Mouse (Mus musculus): ENCODE measurements at regions not wholly inside any gene's neighbourhood (a gene's known extent, or its start where the extent isn't known, plus 50 kb on each side); places are given as distances from the start of the nearest gene placed in this dataset.
A peak's percentile ranks its signal among the peaks of the same experiment; 100 is the strongest.

GRCm38 (mm10) chr6:117105182-117105589 is 63.1 kb upstream of the Cxcl12 start:
- no peak overlapping the region for H3K27ac ChIP-seq (ENCODE audit: low read depth, low read length)
- H3K27me3 ChIP-seq (ENCODE audit: control insufficient read depth, insufficient read depth, low read length): no peaks in the 10 kb centered on the region
- no peak overlapping the region for H3K9ac ChIP-seq (replicated peaks; ENCODE audit: low read depth, low read length)
- H3K4me2 ChIP-seq (ENCODE audit: low read depth, low read length): no peak overlapping the region
- H3K4me3 ChIP-seq (ENCODE audit: low read depth, low read length): no peak overlapping the region
- H3K9me3 ChIP-seq (ENCODE audit: control insufficient read depth, low read length): no peaks in the 10 kb centered on the region
- ATAC-seq (ENCODE audit: low read depth): peak; percentile 81
- 40% methylated on average over 6 of the region's 6 CpGs for WGBS
- no peaks in the 10 kb centered on the region for H3K36me3 ChIP-seq (ENCODE audit: control insufficient read depth, insufficient read depth, low read length)
- 0 out of 2 replicates have a peak, but pooled peaks cover 4% of the 10 kb centered on the region for H3K4me1 ChIP-seq (ENCODE audit: control insufficient read depth, insufficient read depth, low read length)

- WGBS: 67% methylated on average over 3 of the region's 3 CpGs
- no peak for ATAC-seq (ENCODE audit: low read depth)
- H3K4me3 ChIP-seq (ENCODE audit: low read depth, low read length): no peak overlapping the region
Measured at GRCm38 (mm10) chr6:117110291-117110690, 58.0 kb upstream of the Cxcl12 start.

DNA sequence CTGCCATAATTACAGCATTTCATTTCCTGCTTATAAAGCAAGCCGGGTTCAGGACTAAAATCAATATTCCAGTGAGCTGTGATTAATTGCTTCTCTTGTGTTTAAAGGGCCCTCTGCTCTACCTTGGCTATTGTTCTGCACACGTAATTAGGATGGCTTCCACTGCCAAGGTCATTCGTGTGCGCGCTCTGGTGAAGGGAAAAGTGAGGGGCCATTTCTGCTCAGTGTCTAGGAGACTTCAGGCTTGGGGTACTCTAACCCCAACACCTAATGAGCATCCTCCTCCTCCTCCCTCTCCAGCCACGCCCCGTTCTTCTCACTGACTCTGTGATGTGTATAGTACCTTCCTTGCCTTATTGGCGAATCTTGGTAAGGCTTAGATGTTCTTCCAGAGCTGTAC is 53.5 kb upstream of the Cxcl12 start:
- H3K4me2 ChIP-seq (ENCODE audit: low read depth, low read length): no peak overlapping the region
- WGBS: 67% methylated on average over 8 of the region's 8 CpGs
- no peak overlapping the region for H3K4me3 ChIP-seq (ENCODE audit: low read depth, low read length)
- no peaks in the 10 kb centered on the region for H3K9me3 ChIP-seq (ENCODE audit: control insufficient read depth, low read length)
- H3K4me1 ChIP-seq (ENCODE audit: control insufficient read depth, insufficient read depth, low read length): no peaks in the 10 kb centered on the region
- ATAC-seq (ENCODE audit: low read depth): peak; percentile 73; the same call in 1 of the 2 replicates
- H3K36me3 ChIP-seq (ENCODE audit: control insufficient read depth, insufficient read depth, low read length): no peaks in the 10 kb centered on the region
- H3K9ac ChIP-seq (replicated peaks; ENCODE audit: low read depth, low read length): no peak overlapping the region
- no peaks in the 10 kb centered on the region for H3K27me3 ChIP-seq (ENCODE audit: control insufficient read depth, insufficient read depth, low read length)
- H3K27ac ChIP-seq (ENCODE audit: low read depth, low read length): no peak overlapping the region

More at GRCm38 (mm10) chr6:117110291-117110690, 58.0 kb upstream of the Cxcl12 start:
- Histone ChIP-seq H3K36me3 (ENCODE audit: control insufficient read depth, insufficient read depth, low read length) (no peaks in the 10 kb centered on the region), H3K27me3 (ENCODE audit: control insufficient read depth, insufficient read depth, low read length) (no peaks in the 10 kb centered on the region), H3K4me1 (ENCODE audit: control insufficient read depth, insufficient read depth, low read length) (0 out of 2 replicates have a peak, but pooled peaks cover 2% of the 10 kb centered on the region), H3K27ac (ENCODE audit: low read depth, low read length) (no peak overlapping the region), H3K4me2 (ENCODE audit: low read depth, low read length) (no peak overlapping the region), H3K9me3 (ENCODE audit: control insufficient read depth, low read length) (no peaks in the 10 kb centered on the region), H3K9ac (replicated peaks; ENCODE audit: low read depth, low read length) (no peak overlapping the region)

DNA sequence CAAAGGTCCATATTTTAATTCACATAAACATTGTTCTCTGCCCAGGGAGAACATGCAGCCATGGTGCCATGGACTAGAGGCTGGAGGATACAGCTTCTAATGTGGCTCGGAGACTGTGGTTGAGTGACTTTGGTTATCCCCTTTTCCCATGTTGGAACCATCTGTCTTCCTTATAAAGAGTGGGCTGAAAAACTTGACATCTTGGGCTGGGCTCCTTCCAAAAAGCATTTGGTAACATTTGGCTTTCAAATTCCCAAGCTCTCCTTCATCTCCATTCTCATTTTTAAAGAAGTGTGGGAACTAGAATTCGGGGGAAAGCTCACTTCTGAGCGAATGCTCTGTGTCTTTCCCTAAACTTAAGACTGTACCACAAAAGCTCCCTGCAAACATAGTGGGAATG is 50.3 kb upstream of the Cxcl12 start:
- ATAC-seq (ENCODE audit: low read depth): no peak
- Histone ChIP-seq H3K4me2 (ENCODE audit: low read depth, low read length) (no peak overlapping the region), H3K27me3 (ENCODE audit: control insufficient read depth, insufficient read depth, low read length) (no peaks in the 10 kb centered on the region), H3K4me1 (ENCODE audit: control insufficient read depth, insufficient read depth, low read length) (no peaks in the 10 kb centered on the region), H3K36me3 (ENCODE audit: control insufficient read depth, insufficient read depth, low read length) (no peaks in the 10 kb centered on the region), H3K4me3 (ENCODE audit: low read depth, low read length) (no peak overlapping the region), H3K27ac (ENCODE audit: low read depth, low read length) (no peak overlapping the region), H3K9me3 (ENCODE audit: control insufficient read depth, low read length) (no peaks in the 10 kb centered on the region), H3K9ac (replicated peaks; ENCODE audit: low read depth, low read length) (no peak overlapping the region)
- WGBS: 90% methylated on average over 3 of the region's 3 CpGs
